Mouse (Mus musculus) central nervous system, embryonic 18 days (tissue): ENCODE data around the gene Zdhhc5. TPM values are rescaled to one million over a fixed set of nuclear protein-coding genes. Genes with fewer than 3 reads are reported as not detected.

ENCODE experiments used
- polyA plus RNA-seq: library from polyadenylated mRNA; depleted of rRNA; stranded (reverse); fragments of >200 nt; gene quantifications from 2 replicates; pipeline ENCODE4 v1.2.3, GENCODE M21; 2012; rRNA removed

Gene Zdhhc5
- 27.7 and 27.9 TPM in 2 replicates for polyA plus RNA-seq

DNA sequence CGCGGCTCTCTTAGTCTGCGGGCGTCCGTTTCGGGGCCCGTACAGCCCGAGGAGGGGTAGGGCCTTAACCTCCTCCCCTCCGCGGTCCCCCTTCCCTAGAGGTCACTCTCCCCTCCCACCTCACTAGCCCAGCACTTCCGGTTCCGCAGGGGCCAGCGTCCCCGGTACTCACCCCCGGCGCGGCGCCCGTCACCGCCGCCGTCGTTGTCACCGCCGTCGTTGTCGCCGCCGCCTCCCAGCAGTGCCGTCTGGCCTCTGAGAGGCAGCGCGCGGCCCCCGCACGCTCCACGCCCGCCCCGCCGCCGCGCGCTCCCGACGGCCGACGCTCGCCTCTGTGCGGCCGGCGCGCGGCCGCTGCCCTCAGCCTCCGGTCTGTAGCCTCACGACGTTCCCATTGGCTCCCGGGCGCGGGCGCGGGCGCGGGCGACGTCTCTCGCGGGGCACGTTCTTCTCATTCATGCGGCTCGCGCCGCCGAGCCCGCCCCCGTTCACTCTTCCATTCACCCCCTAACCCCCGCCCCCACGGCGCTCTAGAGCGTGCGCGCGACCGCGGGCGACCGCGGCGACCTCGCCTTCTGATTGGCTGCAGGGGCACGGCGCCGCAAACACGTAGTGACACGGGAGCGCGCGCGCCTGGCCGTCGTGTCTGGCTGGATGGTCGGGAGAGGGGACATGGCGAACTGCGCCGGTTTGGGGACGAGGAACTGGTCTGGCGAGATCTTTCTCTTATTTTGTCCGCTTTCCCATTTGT, at the start of gene Zdhhc5:
Gene Zdhhc5 (minus strand): TSS at position 370 of the 751 bp plus-strand sequence.

DNA sequence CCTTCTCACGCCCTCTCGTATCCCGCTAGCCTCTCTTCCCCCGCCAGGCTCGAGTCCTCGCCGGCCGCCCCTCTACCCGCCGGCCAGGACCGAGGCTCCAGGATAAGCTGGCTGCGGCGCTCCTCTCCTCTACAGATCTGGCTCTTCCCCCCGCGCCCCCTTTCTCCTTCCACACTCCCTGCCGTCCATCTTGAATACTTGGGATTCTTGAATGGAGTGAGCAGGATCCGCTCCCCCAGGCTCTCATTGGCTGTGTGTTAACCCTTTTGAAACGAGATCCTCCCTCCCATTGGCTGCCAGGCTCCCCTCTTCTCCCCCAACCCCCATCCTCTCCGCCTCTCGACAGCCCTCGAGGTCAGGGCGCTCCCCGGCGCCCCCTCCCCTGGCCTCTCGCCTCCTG, 28.6 kb upstream of the Zdhhc5 start, which contains the start of gene Gm19426:
Gene Gm19426 (minus strand): TSS at position 95 of the 400 bp plus-strand sequence.

DNA sequence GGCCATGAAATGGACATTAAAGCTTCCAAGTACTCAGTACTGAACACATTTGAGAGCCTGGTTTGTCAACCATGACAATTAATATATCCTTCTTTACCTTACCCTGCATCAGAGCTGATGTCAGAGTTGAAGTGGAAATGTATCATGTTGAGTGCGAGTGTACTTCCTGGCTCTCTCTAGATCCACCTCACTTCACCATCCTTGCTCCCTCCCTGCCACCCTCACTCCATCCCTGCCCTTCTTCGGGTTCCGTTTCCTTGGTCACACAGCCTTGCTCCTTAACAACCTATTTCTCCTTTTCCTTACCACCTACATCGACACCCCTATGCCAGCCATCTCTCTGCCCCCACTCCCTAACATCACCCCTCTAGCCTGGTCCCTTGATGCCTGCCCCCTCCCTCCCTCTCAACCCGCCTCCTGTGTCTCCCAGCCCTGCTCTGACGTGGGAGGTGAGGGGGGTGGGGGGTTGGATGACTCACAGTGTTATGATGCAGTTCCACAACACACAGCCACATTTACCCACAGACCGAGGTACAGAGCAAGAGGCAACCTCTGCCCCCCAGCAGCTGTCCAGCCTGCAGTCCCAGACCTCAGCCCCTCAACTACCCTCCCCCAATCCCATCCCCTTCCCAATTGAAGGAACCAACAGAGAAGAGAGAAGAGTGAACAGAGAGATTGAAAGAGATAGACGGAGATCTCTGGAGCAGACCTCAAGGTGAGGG, 18.8 kb upstream of the Zdhhc5 start, which contains the start of gene Ypel4:
Gene Ypel4 (plus strand): TSS at position 480 of the 722 bp plus-strand sequence.

DNA sequence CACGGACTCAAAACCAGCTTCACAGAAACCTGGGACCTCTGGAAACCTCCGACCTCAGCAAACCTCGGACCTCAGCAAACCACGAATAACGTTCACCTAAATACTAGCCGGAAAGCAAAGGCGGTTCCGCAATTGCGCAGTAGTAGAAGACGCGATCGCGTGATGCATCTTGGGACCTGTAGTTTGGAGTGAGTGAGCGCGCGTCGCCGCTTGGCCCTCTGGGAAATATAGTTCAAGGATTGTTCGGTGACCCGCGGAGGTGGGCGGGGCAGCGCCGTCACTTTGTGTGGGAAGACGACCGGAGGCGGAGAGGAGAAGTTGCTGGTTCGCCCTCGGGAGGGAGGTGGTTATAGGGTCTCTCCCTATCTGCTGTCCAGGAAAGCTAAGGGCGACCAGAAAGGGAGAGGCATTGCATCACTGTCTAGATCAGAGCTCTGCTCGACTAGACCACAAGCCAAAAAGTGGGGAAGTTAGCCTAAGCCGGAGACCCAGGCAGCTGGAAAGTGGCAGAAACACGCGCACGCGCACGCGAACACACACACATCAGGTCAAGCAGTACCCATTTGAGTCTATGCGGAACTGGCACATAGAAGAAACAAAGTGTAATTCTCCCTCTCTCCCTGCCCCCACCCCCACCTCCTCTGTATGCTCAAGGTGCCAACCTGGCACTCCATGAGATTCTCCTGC, 12.3 kb upstream of the Zdhhc5 start, which contains the start of gene Clp1:
Gene Clp1 (minus strand): TSS at position 179 of the 687 bp plus-strand sequence.

DNA sequence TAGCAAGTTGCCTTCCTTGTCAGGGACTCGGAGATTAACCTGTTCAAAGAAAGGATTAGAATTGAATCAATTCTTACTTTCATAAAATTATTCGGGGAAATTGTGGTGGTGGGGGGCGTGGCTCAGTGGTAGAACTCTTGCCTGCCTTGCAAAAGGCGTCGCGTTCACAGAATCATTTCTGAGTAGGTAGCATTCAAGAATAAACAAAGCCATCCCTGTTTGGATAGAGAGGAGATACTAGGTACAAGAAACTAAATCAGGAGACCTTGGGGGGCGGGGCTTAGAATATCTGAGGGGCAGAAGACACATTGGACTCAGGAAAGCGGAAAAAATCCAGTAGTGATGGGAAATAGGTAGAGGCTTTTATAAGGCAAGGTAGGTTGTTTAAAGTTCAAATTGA, 36.0 kb downstream of the Zdhhc5 start, which contains the start of gene Tmx2:
Gene Tmx2 (minus strand): TSS at position 125 of the 400 bp plus-strand sequence.

DNA sequence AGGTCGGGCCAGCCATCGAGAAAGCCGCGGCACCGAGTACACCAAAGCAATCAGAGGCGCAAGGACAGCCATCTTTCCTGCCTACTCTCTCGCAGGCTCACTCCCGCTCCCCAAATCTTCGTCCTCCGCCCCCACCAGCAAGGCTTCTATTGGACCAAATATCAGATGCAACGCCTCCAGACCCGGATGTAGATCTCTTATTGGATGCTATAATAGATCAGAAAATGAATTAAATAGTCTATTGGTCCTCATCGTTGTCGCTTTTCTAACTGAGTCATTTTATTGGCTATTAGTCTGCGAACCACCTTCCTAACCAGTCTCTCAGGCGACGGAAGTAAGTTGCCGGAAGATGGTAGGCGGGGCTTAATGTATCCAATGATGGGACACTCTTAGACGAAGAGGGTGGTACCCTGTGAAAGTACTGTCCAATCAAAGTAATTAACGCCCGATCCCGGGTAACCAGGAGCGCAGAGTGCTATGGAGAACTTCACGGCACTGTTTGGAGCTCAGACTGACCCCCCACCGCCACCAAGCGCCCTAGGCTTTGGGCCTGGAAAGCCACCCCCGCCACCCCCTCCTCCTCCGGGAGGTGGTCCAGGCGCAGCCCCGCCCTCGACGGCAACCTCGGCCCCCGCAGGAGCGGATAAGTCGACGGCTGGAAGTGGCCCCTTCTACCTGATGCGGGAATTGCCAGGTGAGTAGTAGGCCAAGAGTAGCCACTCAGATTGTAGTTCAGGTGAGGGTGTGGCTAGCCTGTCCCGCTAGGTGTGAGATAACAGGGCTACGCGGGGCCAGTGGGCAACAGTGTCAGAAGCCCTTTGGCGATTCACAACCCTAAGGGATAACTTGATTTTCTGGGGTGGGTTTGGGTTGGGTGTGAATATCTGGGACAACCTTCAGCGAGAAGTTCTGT, 36.8 kb downstream of the Zdhhc5 start, which contains the start of the genes Gm28635 and Med19:
Gene Gm28635 (minus strand): TSS at position 74 of the 913 bp plus-strand sequence.
Gene Med19 (plus strand): TSS at position 435 of the 913 bp plus-strand sequence.

DNA sequence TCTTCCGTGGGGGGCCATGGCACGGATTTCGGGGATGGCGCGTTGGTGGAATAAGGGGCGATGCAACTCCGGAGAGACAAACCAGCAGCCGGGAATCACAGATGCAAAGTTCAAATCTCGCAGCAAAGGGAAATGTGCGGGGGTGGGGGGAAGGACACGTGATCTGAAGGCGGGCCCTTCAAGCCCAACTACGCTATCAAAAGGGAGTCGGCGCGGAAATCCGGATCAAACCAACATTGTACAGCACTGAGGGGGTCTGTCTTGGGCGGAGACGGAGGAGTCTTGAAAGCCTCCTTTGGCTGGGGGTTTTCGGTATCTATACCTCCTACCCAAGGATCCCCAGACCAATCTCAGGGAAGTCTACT, 44.4 kb downstream of the Zdhhc5 start, which contains the start of gene Selenoh:
Gene Selenoh (minus strand): TSS at position 202 of the 365 bp plus-strand sequence.

DNA sequence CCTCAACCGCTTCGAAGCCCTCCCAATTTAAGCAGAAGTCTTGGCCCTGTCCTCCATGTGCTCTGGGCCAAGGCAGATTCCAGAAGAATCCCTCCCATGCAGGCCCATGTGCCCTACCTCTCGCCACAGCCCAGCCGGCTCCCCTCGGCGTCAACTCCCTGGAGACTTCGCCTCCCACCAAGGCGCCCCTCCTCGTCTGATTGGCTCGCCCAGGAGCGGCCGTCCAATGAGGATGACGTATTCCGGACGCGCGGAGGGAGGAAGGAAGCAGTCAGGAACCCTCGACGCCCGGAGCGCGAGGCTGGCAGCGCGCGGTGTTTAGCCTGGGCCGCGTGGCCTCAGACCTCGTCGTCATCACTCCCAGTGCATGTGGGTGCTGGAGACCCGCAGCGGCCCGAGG, 56.2 kb downstream of the Zdhhc5 start, which contains the start of gene Btbd18:
Gene Btbd18 (plus strand): TSS at position 274 of the 400 bp plus-strand sequence.

DNA sequence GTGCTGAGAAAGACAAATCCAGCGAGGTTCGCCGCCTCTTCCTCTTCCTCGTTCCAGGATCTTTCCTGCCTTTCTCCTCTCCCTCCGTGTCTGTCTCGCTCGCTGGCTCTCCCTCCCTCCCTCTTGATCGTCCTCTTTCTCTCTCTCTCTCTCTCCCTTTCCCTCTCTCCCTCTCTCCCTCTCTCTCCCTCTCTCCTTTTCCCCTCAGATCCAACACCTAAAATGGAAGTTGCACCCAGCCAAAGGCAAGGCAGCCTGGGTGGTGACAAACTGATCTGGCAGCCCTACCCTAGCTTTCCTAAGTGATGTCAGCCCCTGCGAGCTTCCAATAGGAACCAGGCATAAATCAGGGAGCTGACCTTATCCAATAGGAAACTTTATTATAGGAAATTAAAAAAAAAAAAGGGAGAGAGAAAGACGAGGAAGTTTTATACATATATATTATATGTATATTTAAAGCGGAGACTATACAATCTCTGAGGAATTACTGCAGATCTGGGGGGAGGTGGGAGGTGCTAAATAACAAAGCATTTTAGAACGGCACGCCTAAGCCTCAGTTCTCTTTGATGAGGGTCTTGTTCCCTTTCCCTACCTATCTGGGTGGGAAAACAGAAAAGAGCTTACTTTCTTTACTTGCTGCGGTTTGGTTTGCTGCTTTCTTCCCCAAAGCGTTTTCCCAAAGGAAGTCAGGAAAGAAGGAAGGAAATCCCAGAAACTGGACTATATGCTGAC, 64.3 kb downstream of the Zdhhc5 start, which contains the start of gene Ctnnd1:
Gene Ctnnd1 (minus strand): TSS at position 302 of the 732 bp plus-strand sequence.

Other genes with a start within 250 kb of the Zdhhc5 start
- 11.8 and 12.0 TPM in 2 replicates for gene Tfpi, start 238.4 kb downstream of the Zdhhc5 start, polyA plus RNA-seq
- 67.7 and 68.7 TPM in 2 replicates for gene Ctnnd1, start 64.4 kb downstream of the Zdhhc5 start, polyA plus RNA-seq
- not detected in 2 replicates for gene Btbd18, start 56.1 kb downstream of the Zdhhc5 start, polyA plus RNA-seq
- 167 and 173 TPM in 2 replicates for gene Selenoh, start 44.4 kb downstream of the Zdhhc5 start, polyA plus RNA-seq
- gene Gm28635, start 37.1 kb downstream of the Zdhhc5 start, polyA plus RNA-seq = not detected in 2 replicates
- gene Med19, start 36.8 kb downstream of the Zdhhc5 start, polyA plus RNA-seq = 34.8 and 35.5 TPM in 2 replicates
- 199 and 202 TPM in 2 replicates for gene Tmx2, start 36.0 kb downstream of the Zdhhc5 start, polyA plus RNA-seq
- 14.1 and 14.7 TPM in 2 replicates for gene Clp1, start 12.2 kb upstream of the Zdhhc5 start, polyA plus RNA-seq
- 45.5 and 46.4 TPM in 2 replicates for gene Ypel4, start 18.9 kb upstream of the Zdhhc5 start, polyA plus RNA-seq
- gene Gm19426, start 28.5 kb upstream of the Zdhhc5 start, polyA plus RNA-seq = 4.9 and 6.1 TPM in 2 replicates
- 14.7 and 19.9 TPM in 2 replicates for gene Serping1, start 60.3 kb upstream of the Zdhhc5 start, polyA plus RNA-seq
- gene Ube2l6, start 83.6 kb upstream of the Zdhhc5 start, polyA plus RNA-seq = 11.0 and 12.9 TPM in 2 replicates
- 1.5 TPM in 1 of 2 replicates, not detected in the other for gene Smtnl1, start 107.5 kb upstream of the Zdhhc5 start, polyA plus RNA-seq
- gene Timm10, start 111.8 kb upstream of the Zdhhc5 start, polyA plus RNA-seq = 108 and 122 TPM in 2 replicates
- 1.5 and 1.6 TPM in 2 replicates for gene Slc43a1, start 123.7 kb upstream of the Zdhhc5 start, polyA plus RNA-seq
- 24.1 and 28.7 TPM in 2 replicates for gene Rtn4rl2, start 171.5 kb upstream of the Zdhhc5 start, polyA plus RNA-seq
- gene Slc43a3, start 221.4 kb upstream of the Zdhhc5 start, polyA plus RNA-seq = 8.2 and 11.9 TPM in 2 replicates